Mouse (Mus musculus) bone marrow macrophage, adult 2 months (primary cell): Measurements from ENCODE around the gene Impg1. TPM values are rescaled to one million over a fixed set of nuclear protein-coding genes. Genes with fewer than 3 reads are reported as not detected.

Experiments used
- H3K27ac ChIP-seq: 2 replicates; pipeline ENCODE4 v1.5.1; 2012; ENCODE audit warnings: low read depth, low read length; ENCODE audit not compliant: insufficient read depth
- H3K4me1 ChIP-seq: 2 replicates; pipeline ENCODE4 v1.6.1; 2012; ENCODE audit warnings: low read length; ENCODE audit not compliant: control insufficient read depth, insufficient read depth
- H3K4me3 ChIP-seq: 2 replicates; pipeline ENCODE4 v1.5.1; 2012; ENCODE audit warnings: mild to moderate bottlenecking, low read length, moderate library complexity; ENCODE audit not compliant: insufficient read depth
- CTCF ChIP-seq: IDR thresholded peaks from 2 replicates; pipeline ENCODE4 v1.5.1; 2012; ENCODE audit warnings: low read depth, mild to moderate bottlenecking, low read length, moderate library complexity
- POLR2A ChIP-seq: IDR thresholded peaks from 2 replicates; pipeline ENCODE4 v1.6.1; 2012; ENCODE audit warnings: mild to moderate bottlenecking, low read depth, low read length, borderline replicate concordance
- polyA plus RNA-seq: library from polyadenylated mRNA; stranded (reverse); fragments of >200 nt; gene quantifications from 2 replicates; pipeline ENCODE4 v1.2.4, GENCODE M21; 2012; ENCODE audit not compliant: missing spikeins, insufficient read depth, insufficient read length

The Impg1 gene
- polyA plus RNA-seq, 1 experiment: 0.21 TPM

- TF ChIP-seq POLR2A: no peak
- no peak for TF ChIP-seq CTCF
- Histone ChIP-seq H3K27ac (no peak overlapping the region), H3K4me1 (no peaks in the 10 kb centered on the region), H3K4me3 (no peak overlapping the region)
Observed at GRCm38 (mm10) chr9:80284539-80285174, 180.6 kb downstream of the Impg1 start.

- H3K27ac ChIP-seq: no peak overlapping the region
- no peak for TF ChIP-seq POLR2A
- TF ChIP-seq CTCF: no peak
- no peak overlapping the region for H3K4me3 ChIP-seq
- no peaks in the 10 kb centered on the region for H3K4me1 ChIP-seq
Observed at GRCm38 (mm10) chr9:80282426-80282825, 182.9 kb downstream of the Impg1 start.

DNA sequence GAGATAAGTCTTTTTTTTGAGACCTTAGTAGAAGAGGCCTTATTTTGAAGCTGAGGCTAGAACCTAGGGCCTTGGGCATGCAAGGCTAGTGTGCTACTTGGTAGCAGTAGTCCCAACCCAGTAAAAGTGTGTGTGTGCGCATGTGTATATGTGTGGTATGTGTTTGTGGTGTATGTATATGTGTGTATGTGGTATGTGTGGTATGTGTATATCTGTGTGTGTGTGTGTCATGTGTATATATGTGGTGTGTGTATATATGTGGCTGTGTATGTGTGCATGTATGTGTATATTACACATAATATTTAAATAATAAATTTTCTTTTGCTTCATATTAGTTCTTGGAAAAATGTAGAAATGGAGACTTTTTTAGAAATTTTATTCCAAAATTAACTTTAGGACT lies 184.6 kb downstream of the Impg1 start:
- H3K4me3 ChIP-seq: no peak overlapping the region
- no peak overlapping the region for H3K27ac ChIP-seq
- H3K4me1 ChIP-seq: no peaks in the 10 kb centered on the region
- TF ChIP-seq CTCF (no peak), POLR2A (no peak)

GRCm38 (mm10) chr9:80277770-80278169 lies 187.5 kb downstream of the Impg1 start:
- no peak overlapping the region for H3K27ac ChIP-seq
- H3K4me1 ChIP-seq: no peaks in the 10 kb centered on the region
- TF ChIP-seq POLR2A (no peak), CTCF (no peak)
- H3K4me3 ChIP-seq: no peak overlapping the region

GRCm38 (mm10) chr9:80277157-80277556 lies 188.1 kb downstream of the Impg1 start:
- Histone ChIP-seq H3K27ac (no peak overlapping the region), H3K4me3 (no peak overlapping the region), H3K4me1 (no peaks in the 10 kb centered on the region)
- TF ChIP-seq POLR2A (no peak), CTCF (no peak)

DNA sequence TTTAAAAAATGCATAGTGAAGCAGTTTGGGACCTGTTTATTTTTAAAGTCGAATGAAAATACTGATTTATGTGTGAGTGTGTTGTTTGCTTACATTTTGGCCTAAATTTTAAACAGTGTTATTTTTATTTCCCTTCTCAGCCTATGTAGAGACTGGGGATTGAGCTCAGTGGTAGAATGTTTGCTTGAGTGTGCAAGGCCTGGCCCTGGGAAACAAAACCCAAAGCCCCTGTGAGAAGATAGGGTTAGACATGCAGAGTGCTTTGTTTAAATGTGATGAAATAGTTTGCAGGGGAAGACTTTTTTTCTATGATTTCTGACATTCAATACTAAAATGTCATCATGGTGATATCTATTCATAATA lies 189.5 kb downstream of the Impg1 start:
- Histone ChIP-seq H3K4me1 (no peaks in the 10 kb centered on the region), H3K27ac (no peak overlapping the region), H3K4me3 (no peak overlapping the region)
- no peak for TF ChIP-seq CTCF
- no peak for TF ChIP-seq POLR2A

GRCm38 (mm10) chr9:80275053-80275771 lies 190.1 kb downstream of the Impg1 start:
- H3K4me3 ChIP-seq: no peak overlapping the region
- H3K4me1 ChIP-seq: no peaks in the 10 kb centered on the region
- no peak overlapping the region for H3K27ac ChIP-seq
- TF ChIP-seq POLR2A (no peak), CTCF (no peak)

DNA sequence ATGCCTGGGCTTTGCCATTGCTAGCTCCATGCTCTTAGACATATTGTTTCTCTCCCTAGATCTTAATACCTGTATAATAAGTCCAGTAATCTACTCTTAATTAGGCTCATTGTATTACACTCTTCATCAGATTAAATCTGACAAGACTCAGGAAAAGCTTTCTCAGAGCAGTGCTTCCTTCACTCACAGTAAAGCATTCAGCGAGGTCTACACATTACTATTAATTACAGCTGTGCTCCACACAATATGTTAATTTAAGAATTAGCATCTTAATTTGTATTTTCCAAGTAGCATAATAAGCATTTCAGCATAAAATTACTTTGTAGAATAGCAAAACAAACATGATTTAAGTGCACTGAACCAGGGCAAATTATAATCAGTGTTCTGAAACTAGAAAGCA lies 192.3 kb downstream of the Impg1 start:
- no peaks in the 10 kb centered on the region for H3K4me1 ChIP-seq
- TF ChIP-seq CTCF (no peak), POLR2A (no peak)

DNA sequence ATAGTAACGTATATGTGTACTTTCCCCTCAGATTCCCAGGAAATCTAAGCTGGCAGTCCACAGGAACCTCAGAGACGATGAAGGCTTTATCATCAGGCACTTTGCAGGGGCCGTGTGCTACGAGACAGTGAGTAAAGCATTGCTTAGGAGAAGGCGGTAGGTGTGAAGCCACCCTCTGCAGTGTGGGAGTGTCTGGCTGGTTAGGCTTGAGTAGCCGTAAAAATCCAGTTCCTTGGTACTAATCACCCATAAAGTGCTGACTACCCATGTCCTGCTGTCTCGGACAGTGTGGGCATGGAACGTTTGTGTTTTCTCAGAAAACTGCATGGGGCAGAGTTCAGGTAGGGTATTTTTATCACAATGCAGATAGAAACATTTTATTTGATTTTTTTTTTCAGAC lies 195.7 kb downstream of the Impg1 start:
- H3K4me1 ChIP-seq: no peaks in the 10 kb centered on the region
- no peak for TF ChIP-seq CTCF
- TF ChIP-seq POLR2A: no peak
- no peak overlapping the region for H3K4me3 ChIP-seq
- H3K27ac ChIP-seq: no peak overlapping the region

More for the DNA sequence above, 192.3 kb downstream of the Impg1 start:
- no peak overlapping the region for H3K27ac ChIP-seq
- no peak overlapping the region for H3K4me3 ChIP-seq

GRCm38 (mm10) chr9:80266507-80266906 lies 198.8 kb downstream of the Impg1 start:
- Histone ChIP-seq H3K27ac (no peak overlapping the region), H3K4me1 (no peaks in the 10 kb centered on the region), H3K4me3 (no peak overlapping the region)
- no peak for TF ChIP-seq POLR2A
- TF ChIP-seq CTCF: no peak

- Histone ChIP-seq H3K4me1 (no peaks in the 10 kb centered on the region), H3K27ac (no peak overlapping the region), H3K4me3 (no peak overlapping the region)
- TF ChIP-seq CTCF (no peak), POLR2A (no peak)
Observed at GRCm38 (mm10) chr9:80266086-80266485, 199.2 kb downstream of the Impg1 start.
